Mouse (Mus musculus): ENCODE data around the gene Gak.

- no peak for TF ChIP-seq CTCF (IDR thresholded peaks at IDR 0.05; ENCODE audit: low read depth)
- TF ChIP-seq EP300 (optimal IDR thresholded peaks at IDR 0.05): no peak
These were observed 19.1 kb downstream of the Gak start for GRCm38 (mm10) chr5:108610426-108610825.

Measured in stomach, postnatal 0 days (tissue).